Mouse (Mus musculus): ENCODE measurements around the gene Numa1. TPM values are rescaled to one million over a fixed set of nuclear protein-coding genes. Genes with fewer than 3 reads are reported as not detected.
"Not testable (repeated sequence)": the region's sequence is repeated elsewhere in the genome, so short reads cannot be mapped to it uniquely, and the experiment has no call there.

Gene Numa1
- polyA plus RNA-seq (2017; shearing (Covaris generic)), result 10 to 100 TPM; 66.2 to 75.4 (median 71.3) TPM

DNA sequence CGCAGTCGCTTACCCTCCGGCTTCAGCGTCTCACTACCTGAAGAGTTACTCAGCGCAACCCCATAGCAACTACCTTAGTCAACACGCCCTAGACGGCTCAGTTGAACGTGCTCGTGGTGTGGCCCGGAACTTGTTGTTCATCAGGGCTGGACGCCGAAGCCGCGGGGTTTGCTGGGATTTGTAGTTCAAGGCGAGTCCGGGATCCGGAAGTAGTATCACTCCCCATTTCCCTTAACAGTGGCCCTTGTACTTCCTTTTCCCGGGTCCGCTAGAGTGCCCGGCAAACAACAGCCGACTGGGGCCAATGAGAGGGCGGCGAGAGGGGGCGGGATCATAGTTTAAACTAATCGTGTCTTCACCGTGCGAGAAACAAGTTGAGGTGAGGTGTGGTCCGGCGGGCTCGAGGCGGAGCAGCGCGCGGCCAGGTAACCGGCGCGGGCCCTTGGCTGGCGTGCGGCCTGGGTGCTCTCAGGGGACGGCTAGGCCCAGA is at the start of gene Numa1, which contains the start of gene Lrrc51:
Gene Numa1 (plus strand): TSS at position 361 of the 490 bp plus-strand sequence.
Gene Lrrc51 (minus strand): TSS at position 145 of the 490 bp plus-strand sequence.
- peak; percentile 99 for ATAC-seq

DNA sequence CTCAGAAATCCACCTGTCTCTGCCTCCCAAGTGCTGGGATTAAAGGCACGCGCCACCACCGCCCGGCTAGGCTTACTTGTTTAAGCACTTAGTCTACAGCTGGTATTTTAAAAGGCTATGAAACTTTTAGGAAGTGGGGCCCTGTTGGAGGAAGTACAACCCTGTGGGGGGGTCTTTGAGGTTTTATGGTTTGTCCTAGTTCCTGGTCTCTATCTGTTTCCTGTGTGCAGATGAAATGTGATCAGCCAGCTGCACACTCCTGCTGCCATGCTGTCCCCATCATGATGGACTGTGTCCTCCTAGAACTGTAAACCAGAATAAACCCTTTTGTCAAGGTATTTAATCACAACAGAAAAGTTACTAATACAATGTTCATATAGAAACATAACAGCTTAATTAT is 49.8 kb upstream of the Numa1 start:
- no peak for ATAC-seq

DNA sequence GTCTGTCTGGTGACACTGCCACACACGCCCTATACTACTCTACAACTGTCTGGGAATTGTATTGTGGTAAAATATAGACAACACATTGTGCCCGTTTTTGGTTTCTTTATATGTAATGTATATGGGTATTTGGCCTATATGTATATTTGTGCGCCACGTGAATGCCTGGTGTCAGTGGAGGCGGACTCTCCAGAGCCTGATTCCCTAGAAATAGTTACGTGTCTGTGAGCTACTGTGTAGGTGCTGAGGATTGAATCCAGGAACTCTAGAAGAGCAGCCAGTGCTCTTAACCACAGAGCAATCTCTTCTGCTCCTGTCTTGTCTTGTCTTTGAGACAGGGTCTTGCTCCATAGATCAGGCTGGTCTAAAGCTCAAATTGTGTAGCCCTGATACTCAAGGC is 47.6 kb upstream of the Numa1 start:
- ATAC-seq, result no peak

DNA sequence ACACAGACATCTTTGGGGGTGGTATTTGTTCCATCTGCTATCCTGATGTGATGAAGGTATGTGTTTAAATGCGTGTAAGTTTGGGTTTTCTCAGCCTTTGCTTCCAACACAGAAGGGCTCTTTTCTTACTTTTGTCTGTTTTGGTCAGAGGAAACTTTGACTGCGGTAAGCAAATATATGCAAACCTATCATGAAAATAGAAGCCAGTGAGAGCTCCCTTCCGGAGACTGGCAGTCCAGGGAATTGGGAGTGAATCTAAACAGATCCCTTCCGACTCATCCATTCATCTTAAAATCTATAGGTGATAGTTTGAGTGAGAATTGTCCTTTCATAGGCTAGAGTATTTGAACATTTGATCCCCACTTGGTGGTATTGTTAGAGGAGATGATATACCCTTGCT is 45.5 kb upstream of the Numa1 start:
- no peak for ATAC-seq

DNA sequence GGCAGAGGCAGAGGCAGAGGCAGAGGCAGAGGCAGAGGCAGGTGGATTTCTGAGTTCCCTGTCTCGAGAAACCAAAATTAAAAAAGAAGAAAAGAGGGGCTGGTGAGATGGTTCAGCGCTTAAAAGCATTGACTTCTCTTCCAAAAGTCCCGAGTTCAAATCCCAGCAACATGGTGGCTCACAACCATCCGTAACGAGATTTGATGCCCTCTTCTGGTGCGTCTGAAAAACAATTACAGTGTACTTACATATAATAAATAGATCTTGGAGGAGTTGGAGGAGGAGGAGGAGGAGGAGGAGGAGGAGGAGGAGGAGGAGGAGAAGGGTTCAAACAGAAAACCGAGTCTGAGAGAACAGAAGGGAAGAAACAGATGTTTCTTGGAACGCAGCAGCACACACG is 38.2 kb upstream of the Numa1 start:
- ATAC-seq, result no peak

DNA sequence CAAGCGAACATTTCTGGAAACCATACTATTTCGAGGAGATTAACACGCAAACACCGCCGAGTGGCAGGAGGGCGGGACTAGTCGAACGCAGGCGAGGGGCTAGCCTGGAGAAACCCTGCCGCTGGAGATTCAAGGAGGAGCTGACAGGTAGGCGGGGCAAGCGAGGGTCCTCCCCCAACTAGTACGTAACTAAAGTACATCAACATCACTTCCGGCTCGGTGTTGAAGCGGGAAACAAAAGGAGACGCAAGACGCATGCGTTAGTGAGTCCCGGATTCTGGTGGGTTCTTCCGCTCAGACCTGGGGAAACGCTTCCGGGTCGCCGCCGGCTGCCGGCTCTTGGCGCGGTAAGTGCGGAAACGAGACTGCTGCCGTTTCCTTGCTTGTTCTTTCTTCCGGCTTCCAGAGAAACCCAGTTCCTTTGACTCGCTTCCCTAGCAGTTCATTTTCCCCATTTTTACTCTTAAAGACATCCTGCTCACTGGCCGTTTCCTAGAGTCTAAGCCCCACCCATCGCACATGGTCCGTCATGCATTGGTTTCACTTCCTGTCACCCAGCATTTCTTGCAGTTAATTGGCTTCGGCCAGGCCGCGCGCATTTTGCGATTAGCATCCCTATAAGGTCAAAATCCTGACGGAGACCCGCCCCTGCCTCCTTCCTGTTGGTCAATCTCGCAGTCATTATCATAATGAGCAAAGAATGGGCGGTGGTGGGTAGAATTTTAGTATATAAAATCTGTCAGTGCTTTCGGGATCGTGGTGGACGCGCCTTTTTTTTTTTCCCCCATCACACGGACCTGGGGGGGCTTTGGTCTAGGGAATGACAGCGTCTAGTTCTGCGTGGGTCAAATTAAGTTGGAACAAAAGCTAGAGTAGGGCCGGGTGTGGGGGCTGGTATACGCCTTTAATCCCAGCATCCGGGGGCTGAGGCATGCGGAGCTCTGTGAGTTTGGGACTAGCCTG is 37.5 kb upstream of the Numa1 start:
- peak; percentile 90 for ATAC-seq

DNA sequence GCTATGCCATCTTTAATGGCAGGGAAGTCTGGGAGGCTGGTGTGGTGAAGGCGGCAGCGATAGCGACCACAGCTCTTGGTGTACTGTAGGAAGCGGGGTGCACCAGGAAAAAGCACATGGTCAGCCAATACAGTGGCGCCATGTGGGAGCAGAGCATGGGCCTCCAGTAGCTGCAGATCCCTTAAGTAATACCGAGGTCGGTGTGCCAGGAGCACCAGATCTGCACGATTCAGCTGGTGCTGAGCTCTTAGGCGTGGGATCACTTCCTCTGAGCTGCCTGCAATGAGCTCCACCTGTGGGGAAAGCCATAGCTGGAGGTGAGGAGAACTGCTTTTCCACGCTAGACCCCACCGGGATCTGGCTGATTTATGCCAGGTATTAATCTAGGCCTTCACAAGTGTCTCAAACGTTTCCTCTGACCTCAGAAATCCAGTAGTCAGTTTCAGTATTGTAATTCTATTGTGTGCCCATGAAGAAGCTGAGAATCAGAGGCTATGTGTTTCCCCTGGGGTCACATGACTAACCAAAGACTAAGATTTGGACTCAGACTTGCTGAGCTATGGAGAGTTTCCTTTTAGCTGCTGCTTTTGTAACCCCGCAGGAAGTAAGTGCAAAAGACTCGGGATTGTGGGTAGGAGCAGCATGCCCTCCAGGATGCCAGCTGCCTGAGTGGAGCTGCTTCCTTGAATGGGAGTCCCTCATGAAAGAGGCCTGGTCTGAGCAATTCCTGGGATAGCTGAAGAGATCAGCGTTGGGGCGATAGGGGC is 33.4 kb upstream of the Numa1 start:
- ATAC-seq, result no peak

DNA sequence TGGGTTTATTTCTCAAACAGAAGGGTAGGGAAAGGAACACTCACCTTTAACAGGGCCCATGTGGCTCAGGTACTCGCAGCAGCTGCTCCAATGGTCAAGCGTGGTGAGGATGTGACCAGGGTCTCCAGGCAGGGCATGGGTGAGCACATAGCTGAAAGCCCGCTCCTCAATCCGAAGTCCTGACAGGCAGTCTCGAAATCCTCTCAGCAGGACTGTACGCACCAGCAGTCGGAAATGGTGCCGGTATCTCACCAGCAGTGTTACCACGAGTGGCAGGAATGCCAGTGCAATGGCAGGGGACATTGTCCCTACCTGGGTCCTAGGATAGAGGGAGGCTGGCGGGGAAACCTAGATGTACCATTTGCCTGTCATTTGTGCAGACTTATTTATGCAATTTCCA is 31.9 kb upstream of the Numa1 start:
- ATAC-seq, result no peak

DNA sequence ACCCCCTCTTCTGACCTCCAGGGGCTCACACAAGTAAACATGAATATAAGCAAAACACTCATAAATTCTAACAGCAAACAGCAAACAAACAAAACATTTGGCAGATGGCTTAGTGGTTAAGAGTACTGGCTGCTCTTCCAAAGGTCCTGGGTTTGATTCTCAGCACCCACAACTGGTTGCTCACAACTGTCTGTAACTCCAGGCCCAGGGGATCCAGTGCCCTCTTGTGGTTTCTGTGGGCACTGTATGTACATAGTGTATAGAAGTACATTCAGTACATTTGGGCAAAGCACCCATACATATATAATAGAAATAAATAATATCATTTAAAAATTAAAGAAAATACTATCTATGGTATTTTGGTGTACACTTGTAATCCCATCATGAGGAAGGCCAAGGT is 31.1 kb upstream of the Numa1 start:
- ATAC-seq, result no peak

DNA sequence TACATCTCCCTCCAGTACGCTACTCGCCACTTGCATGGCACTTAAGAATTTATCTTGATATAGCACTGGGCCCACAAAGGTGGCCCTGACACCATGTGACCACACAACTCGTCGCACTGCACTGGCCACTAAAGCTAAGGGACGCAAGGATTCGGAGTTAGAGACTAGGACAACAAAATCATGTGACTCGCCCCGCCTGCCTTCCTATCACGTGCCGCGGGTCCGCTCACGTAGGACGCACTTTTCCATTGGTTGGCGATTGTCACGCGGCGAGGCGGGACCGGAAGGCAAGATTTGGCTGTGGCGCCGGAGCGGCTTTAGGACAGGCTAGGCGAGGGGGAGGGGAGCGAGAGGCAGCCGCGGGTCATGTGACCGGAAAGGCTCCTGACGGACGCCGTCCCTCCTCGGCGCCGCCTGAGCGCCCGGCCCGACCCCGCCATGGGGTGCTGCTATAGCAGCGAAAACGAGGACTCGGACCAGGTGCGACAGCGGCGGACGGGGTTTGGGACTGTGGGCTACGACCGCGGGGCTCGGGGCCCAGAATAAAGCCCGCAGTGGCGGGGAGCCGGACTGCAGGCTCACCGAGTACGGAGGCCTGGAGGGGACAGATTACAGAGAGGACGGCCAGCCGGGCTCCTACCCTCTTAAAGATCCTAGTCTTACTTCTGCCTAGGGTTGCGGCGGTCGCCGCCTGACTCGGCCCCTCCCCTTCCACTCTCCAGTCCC is 28.2 kb upstream of the Numa1 start, which contains the start of gene Lamtor1:
Gene Lamtor1 (plus strand): TSS at position 344 of the 726 bp plus-strand sequence.
- peak; percentile 100 for ATAC-seq

DNA sequence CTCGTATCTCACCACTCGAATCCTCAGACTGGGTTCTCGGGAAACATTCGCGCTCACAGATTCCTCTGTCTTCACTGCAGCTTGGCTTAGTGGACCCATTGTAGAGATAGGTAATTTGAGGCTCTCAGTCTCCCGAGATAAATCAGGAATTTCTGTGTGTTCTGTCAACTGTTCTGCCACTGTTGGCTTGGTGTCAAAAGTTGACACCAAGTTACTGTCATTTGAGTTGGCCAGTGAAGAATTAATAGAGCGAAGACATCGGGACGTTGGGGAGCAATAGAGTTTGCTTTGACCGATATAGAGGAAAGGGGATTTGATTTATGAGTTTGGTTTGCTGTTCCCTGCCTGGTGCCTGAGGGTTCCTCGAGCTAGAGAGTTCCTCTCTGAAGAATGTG is 27.6 kb upstream of the Numa1 start, which contains the start of gene Tomt:
Gene Tomt (minus strand): TSS at position 73 of the 395 bp plus-strand sequence.
- peak; percentile 6 for ATAC-seq

DNA sequence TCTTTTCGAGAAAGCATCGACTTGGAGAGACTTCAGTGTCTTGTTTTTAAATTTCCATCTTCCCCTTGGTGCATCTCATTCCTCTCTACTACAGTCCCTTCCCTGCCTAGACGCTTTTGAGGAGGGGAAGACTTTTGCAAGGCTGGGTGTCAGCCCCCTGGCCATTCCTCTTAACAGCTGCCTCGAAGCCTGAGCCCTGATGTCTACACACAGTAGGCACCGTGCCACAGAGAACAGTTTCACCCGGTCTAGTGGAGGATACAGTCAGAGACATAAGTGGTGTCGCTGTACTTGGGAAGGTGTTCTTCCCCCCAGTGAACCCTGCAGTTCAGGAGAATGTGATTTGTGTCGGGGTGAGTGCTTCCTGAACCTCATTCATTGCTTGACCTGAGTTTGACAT is 27.2 kb upstream of the Numa1 start:
- ATAC-seq, result no peak

DNA sequence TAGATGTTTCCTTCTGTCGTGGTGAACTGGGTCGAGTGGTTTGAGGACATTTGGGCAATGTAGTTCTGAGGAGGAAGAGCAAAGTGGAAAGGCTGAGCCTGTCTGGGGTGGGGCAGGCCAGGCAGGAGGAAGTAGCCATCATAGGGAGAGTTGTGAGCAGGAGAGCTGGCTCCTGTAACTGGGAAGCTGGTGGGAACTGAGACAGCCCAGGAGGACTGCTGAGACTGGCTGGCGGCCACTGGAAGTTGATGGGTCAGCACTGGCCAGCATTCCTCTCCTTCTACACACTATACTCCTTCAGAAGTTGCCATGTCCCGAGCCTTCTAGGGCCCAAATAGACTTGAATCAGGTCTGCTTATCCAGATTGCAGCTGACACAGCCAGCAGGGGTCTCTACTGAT is 25.5 kb upstream of the Numa1 start:
- no peak for ATAC-seq

DNA sequence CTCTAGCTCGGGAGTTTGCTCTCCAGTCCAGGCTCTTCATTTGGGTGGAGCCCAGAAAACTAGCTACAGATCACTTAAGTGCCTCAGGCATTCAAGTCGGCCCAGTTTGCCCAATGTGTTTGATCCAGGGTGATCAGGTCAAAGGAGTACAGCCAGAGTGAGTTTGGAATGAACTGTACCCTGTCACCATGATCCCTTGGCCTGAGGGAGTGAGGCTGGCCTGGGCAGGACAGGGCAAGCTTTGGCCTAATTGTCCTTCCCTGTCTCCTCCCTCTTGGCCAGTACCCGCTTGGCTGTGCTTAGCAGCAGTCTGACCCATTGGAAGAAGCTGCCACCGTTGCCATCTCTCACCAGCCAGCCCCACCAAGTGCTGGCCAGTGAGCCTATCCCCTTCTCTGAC is 23.8 kb upstream of the Numa1 start:
- ATAC-seq, result no peak

DNA sequence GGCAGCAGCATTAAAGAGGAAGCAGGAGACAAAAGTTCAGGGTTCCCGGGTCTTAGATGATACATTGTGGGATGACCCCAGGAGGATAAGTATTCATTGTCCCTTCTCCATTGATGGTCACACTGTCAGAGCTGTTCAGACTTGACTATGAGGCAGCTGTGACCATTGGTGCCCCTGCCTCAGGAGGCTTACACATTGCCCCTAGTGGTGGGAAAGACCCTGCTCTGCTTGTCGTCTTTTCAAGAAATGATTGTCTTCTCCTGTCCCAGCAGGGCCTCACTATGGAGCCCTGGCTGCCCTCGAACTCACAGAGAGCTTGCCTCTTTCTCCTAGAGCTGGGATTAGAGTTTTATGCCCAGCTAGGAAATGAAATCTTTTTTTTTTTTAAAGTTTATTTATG is 21.9 kb upstream of the Numa1 start:
- ATAC-seq, result no peak

DNA sequence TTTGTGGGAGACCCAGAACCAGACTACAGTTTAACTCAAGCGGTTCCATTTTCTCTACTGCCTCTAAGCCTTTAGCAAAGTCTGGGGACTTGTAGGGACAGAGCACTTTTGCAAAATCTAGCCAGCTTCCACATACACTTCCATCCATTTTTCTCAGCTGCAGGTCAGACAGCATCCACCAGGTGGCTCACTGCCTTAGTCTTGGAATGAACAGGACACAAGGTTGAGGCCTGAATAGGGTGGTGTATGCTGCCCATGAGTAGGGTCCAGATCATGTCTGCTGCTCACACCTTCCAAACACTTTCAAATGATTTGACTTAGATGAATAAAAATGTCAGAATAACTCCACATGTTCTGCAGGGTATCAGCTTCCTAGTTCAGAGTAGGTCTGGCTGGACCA is 15.8 kb upstream of the Numa1 start:
- ATAC-seq, result peak; percentile 80

DNA sequence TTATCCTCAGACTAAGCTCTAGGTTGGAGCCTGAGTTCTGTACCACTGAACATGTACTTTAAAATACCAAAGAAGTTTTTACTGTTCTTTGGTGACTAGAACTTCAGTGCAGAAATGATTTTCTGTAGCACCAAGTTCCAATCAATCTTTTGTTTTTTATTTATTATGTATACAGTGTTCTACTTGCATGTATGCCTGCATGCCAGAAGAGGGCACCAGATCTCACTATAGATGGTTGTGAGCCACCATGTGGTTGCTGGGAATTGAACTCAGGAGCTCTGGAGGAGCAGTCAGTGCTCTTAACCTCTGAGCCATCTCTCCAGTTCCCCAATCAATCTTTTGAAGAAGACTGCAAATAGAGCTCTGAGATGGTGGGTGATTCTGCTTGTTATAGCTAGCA is 8.0 kb upstream of the Numa1 start:
- ATAC-seq, result not testable (repeated sequence)

DNA sequence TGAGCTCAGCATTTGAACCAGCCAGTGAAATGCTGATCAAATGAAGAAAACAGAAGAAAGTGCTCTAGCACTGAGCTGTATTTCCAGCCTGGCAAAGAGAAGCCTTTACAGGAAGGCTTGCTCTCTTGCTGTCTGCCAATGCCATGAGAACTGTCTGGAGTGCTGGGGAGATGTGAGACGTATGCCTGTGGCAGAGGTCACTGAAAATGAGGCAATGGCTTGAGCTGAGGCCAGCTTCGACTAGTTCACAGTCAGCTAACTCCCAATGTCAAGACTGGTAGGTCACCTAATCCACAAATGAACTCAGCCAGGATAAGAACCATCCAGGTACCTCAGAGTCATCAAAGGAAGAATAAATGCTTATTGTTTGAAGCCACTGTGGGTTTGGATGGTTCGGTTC is 5.8 kb upstream of the Numa1 start:
- ATAC-seq, result no peak

DNA sequence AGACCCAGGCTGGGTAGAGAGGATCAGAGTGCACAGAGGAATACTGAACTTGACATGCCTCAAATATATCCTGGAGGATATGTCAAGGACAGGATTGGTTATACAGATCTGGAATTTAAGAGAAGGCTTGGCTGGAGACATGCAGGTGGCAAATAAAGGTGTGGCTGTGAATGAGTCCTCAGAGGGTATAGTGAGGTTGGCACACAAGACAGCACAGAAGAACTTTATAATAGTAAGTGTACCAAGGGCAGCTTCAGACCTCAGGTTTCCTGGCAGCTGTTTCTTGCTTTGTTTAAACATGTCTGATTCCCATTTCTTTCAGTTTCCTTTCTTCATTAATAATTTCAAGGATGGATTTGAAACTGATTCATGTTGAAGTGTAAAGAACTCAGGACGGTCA is 1.4 kb upstream of the Numa1 start:
- ATAC-seq, result no peak

DNA sequence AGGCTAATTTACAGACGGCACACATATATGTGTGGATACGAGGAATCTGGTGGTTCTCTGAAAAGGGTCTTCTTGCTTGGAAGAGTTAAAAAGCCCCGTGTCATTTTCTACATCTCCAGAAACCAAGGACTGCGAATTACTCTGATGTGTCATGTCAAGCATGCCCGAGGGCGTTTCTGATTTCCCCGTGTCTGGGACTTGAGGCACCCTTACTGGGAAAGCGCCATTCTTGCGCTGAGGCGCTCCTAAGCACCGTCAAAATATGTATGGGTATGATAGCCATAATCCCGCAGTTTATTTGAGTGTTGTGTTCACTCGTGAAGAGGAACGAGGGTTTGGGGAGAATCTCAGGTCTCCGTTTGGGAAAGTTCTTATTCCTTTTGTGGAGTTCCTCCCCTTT is 611 bp upstream of the Numa1 start:
- no peak for ATAC-seq

DNA sequence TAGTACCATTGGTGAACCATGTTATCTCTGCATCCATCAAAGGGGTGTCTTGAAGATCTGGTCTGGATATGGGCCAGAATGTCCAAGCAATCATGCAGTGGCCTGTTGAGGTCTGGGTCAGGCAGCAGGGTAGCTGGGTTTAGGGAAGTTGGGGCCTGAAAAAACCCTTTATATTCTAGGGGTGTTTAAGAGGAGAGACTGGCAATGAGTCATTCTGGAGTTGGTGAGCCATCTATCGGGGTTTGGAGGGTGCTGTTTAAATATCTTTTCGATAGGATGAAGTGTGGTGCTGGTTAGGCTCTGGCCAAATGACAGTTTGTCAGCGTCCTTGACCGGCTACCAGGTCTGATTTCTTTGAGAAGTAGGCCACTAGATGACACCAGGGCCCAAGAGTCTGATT is 2.0 kb downstream of the Numa1 start:
- no peak for ATAC-seq

DNA sequence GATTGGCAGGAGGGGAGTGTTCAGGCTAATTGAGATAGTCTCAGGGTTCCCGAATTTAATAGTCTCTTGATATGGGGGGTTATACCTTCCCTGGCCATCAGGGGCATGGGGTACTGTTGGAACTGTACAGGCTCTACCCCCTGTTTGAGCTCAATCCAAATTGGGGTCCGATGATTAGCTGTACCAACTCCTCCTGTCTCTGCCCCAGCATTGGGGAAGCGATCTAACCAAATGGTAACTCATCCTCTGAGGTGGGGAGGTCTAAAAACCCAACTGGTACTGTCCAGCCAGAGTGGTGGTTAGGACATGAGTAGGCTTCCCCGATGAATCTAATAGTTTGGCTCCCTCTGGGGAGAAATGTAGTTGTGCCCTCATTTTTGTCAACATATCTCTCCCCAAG is 3.1 kb downstream of the Numa1 start:
- ATAC-seq, result no peak

DNA sequence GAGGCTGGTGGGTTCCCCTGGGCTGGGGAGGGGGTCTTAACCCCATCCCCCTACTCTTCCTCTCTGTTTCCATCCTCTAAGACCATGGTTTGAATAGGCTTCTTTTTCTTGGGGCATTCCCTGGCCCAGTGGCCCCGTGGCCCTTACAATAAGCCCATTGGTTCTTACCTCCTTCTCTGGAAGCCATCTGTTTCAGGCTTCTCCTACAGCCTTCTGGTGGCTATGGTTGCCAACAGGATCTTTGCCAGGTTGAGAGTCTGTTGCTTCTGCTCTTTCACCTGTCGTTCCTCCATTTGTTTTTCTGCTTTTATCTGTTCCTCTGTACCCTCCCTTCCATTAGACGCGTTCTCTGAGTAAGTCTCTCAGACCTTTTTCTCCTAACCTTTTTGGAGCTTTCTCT is 3.7 kb downstream of the Numa1 start:
- no peak for ATAC-seq
